Mouse (Mus musculus): ENCODE results near the gene Kcnj8. TPM values are rescaled to one million over a fixed set of nuclear protein-coding genes. Genes with fewer than 3 reads are reported as not detected.
A peak's percentile ranks its signal among the peaks of the same experiment; 100 is the strongest.

Gene Kcnj8
- 51.8 and 57.9 TPM in 2 replicates for polyA plus RNA-seq (2015; fragmentation: Nextera tagmentation; extraction: Ambion mirVana)

DNA sequence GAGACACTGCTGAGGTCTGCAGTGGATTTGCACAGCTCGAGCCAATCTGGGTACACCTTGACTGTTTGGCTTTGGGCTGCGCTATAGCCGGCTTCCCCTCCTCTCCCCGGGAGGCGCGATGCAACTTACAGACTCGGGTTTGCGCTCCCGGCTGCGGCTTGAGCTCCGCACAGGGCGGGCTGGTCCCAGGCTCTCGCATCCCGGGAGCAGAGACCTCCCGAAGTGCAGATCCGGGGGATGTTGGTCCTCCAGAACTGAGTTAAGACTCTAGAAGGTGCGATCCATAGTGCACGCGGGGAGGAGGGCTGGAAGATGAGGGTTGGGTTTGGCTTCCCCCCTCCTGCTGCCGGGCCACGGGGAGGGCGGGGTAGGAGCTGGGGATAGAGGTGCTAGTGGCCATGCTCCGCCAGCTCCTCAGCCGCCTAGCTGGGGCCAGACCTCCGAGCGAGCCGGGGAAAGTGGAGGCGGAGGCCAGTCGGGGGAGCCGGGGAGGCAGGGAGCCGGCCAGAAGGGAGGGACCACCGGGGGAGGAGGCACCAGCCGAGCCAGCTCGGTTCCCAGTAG is at the start of gene Kcnj8:
TSS of gene Kcnj8 (minus strand) at position 560 of the 564 bp plus-strand sequence.
- WGBS, result under 1% methylated on average over 34 of the region's 34 CpGs
- H3K9me3 ChIP-seq (replicated peaks; ENCODE audit: control insufficient read depth, low read length), result no peaks in the 10 kb centered on the region

GRCm38 (mm10) chr6:142616659-142617058 is 45.2 kb upstream of the Kcnj8 start:
- ATAC-seq (ENCODE audit: insufficient read depth, low FRiP score), result peak; percentile 78; the same call in 1 of the 2 replicates
- Histone ChIP-seq H3K4me3 (replicated peaks; ENCODE audit: low read length) (no peak overlapping the region), H3K9ac (ENCODE audit: low read length) (no peak overlapping the region), H3K27ac (ENCODE audit: low read length) (no peak overlapping the region), H3K27me3 (ENCODE audit: control insufficient read depth, insufficient read depth, low read length) (no peaks in the 10 kb centered on the region), H3K36me3 (ENCODE audit: control insufficient read depth, insufficient read depth, low read length) (no peaks in the 10 kb centered on the region), H3K9me3 (replicated peaks; ENCODE audit: control insufficient read depth, low read length) (no peaks in the 10 kb centered on the region), H3K4me2 (ENCODE audit: low read depth, low read length) (no peak overlapping the region), H3K4me1 (ENCODE audit: control insufficient read depth, insufficient read depth, low read length) (no peaks in the 10 kb centered on the region)
- WGBS, result 37% methylated on average over 3 of the region's 3 CpGs

More for the DNA sequence above, at the start of gene Kcnj8:
- H3K27ac ChIP-seq (ENCODE audit: low read length), result peak within 1 kb of the TSS; percentile 90
- peaks cover 2% of the 10 kb centered on the region for H3K36me3 ChIP-seq (ENCODE audit: control insufficient read depth, insufficient read depth, low read length)
- H3K4me3 ChIP-seq (replicated peaks; ENCODE audit: low read length), result peak within 1 kb of the TSS; percentile 58
- H3K4me1 ChIP-seq (ENCODE audit: control insufficient read depth, insufficient read depth, low read length), result 0 out of 2 replicates have a peak, but pooled peaks cover 6% of the 10 kb centered on the region
- peak within 1 kb of the TSS; percentile 75 for H3K9ac ChIP-seq (ENCODE audit: low read length)
- ATAC-seq (ENCODE audit: insufficient read depth, low FRiP score), result peak; percentile 93
- H3K27me3 ChIP-seq (ENCODE audit: control insufficient read depth, insufficient read depth, low read length), result 0 out of 2 replicates have a peak, but pooled peaks cover 6% of the 10 kb centered on the region
- peak within 1 kb of the TSS; percentile 78 for H3K4me2 ChIP-seq (ENCODE audit: low read depth, low read length)

DNA sequence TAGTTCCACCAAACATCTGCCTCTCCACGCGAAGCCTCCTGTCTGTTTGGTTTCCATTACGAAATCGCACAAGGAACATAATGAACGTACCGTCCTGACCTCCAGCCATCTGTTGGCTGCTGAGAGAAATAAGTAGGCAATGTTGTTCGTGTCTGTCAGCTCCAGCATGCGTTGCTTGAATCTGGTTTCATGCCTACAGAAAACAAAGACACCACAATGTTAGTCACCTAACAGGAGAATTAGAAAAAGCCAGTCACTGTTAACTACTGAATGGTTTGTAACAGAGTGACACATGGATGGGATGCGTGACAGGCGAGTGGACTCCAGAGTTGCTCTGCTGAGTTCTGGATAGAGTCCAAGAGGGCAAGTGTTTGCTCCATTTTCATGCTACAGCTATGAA is 42.9 kb upstream of the Kcnj8 start:
- H3K9me3 ChIP-seq (replicated peaks; ENCODE audit: control insufficient read depth, low read length), result no peaks in the 10 kb centered on the region
- H3K4me3 ChIP-seq (replicated peaks; ENCODE audit: low read length), result no peak overlapping the region
- H3K36me3 ChIP-seq (ENCODE audit: control insufficient read depth, insufficient read depth, low read length), result no peaks in the 10 kb centered on the region
- WGBS, result 52% methylated on average over 10 of the region's 10 CpGs
- no peak overlapping the region for H3K4me2 ChIP-seq (ENCODE audit: low read depth, low read length)
- ATAC-seq (ENCODE audit: insufficient read depth, low FRiP score), result no peak
- H3K27me3 ChIP-seq (ENCODE audit: control insufficient read depth, insufficient read depth, low read length), result no peaks in the 10 kb centered on the region
- H3K27ac ChIP-seq (ENCODE audit: low read length), result no peak overlapping the region
- H3K4me1 ChIP-seq (ENCODE audit: control insufficient read depth, insufficient read depth, low read length), result no peaks in the 10 kb centered on the region
- no peak overlapping the region for H3K9ac ChIP-seq (ENCODE audit: low read length)

- Histone ChIP-seq H3K4me2 (ENCODE audit: low read depth, low read length) (no peak overlapping the region), H3K4me1 (ENCODE audit: control insufficient read depth, insufficient read depth, low read length) (no peaks in the 10 kb centered on the region), H3K9me3 (replicated peaks; ENCODE audit: control insufficient read depth, low read length) (no peaks in the 10 kb centered on the region), H3K9ac (ENCODE audit: low read length) (no peak overlapping the region), H3K27ac (ENCODE audit: low read length) (no peak overlapping the region), H3K36me3 (ENCODE audit: control insufficient read depth, insufficient read depth, low read length) (no peaks in the 10 kb centered on the region), H3K4me3 (replicated peaks; ENCODE audit: low read length) (no peak overlapping the region), H3K27me3 (ENCODE audit: control insufficient read depth, insufficient read depth, low read length) (no peaks in the 10 kb centered on the region)
- no peak for ATAC-seq (ENCODE audit: insufficient read depth, low FRiP score)
- 79% methylated on average over 8 of the region's 8 CpGs for WGBS
Measured at GRCm38 (mm10) chr6:142612366-142612765, 41.0 kb upstream of the Kcnj8 start.

- Histone ChIP-seq H3K9me3 (replicated peaks; ENCODE audit: control insufficient read depth, low read length) (no peaks in the 10 kb centered on the region), H3K4me3 (replicated peaks; ENCODE audit: low read length) (no peak overlapping the region), H3K4me1 (ENCODE audit: control insufficient read depth, insufficient read depth, low read length) (no peaks in the 10 kb centered on the region), H3K4me2 (ENCODE audit: low read depth, low read length) (no peak overlapping the region), H3K36me3 (ENCODE audit: control insufficient read depth, insufficient read depth, low read length) (no peaks in the 10 kb centered on the region), H3K27ac (ENCODE audit: low read length) (peak overlapping the region; percentile 1; the same call in 1 of the 2 replicates), H3K9ac (ENCODE audit: low read length) (no peak overlapping the region), H3K27me3 (ENCODE audit: control insufficient read depth, insufficient read depth, low read length) (no peaks in the 10 kb centered on the region)
- ATAC-seq (ENCODE audit: insufficient read depth, low FRiP score), result 0 out of 2 replicates have a peak, but pooled peaks have one; percentile 13
- WGBS, result 58% methylated on average over 9 of the region's 9 CpGs
Measured at GRCm38 (mm10) chr6:142609401-142610373, 38.3 kb upstream of the Kcnj8 start.

- Histone ChIP-seq H3K36me3 (ENCODE audit: control insufficient read depth, insufficient read depth, low read length) (no peaks in the 10 kb centered on the region), H3K27ac (ENCODE audit: low read length) (no peak overlapping the region), H3K9me3 (replicated peaks; ENCODE audit: control insufficient read depth, low read length) (no peaks in the 10 kb centered on the region), H3K4me1 (ENCODE audit: control insufficient read depth, insufficient read depth, low read length) (no peaks in the 10 kb centered on the region), H3K4me3 (replicated peaks; ENCODE audit: low read length) (no peak overlapping the region), H3K9ac (ENCODE audit: low read length) (no peak overlapping the region), H3K27me3 (ENCODE audit: control insufficient read depth, insufficient read depth, low read length) (no peaks in the 10 kb centered on the region), H3K4me2 (ENCODE audit: low read depth, low read length) (no peak overlapping the region)
- WGBS, result 67% methylated on average over 7 of the region's 7 CpGs
- no peak for ATAC-seq (ENCODE audit: insufficient read depth, low FRiP score)
Measured at GRCm38 (mm10) chr6:142607080-142607479, 35.7 kb upstream of the Kcnj8 start.

DNA sequence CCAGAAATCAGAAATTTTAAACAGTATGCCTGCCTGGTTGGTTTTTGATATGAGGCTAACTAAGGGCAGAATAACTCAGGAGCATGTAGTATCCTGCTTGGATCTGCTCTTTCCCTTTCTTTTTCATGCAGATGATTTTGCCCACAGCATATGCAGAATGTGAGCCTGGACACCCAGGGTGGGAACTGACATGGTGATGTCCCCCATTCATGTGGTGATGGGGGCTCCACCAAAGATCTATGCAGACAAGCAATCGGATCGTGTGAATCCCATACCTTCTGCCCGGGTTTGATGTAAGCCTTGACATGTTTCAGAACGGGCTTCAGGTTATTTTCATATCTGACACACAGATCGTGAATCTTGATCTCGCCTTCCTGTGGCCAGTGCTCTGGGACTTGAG is 31.4 kb upstream of the Kcnj8 start:
- no peaks in the 10 kb centered on the region for H3K27me3 ChIP-seq (ENCODE audit: control insufficient read depth, insufficient read depth, low read length)
- H3K9me3 ChIP-seq (replicated peaks; ENCODE audit: control insufficient read depth, low read length), result no peaks in the 10 kb centered on the region
- H3K4me1 ChIP-seq (ENCODE audit: control insufficient read depth, insufficient read depth, low read length), result no peaks in the 10 kb centered on the region
- no peak overlapping the region for H3K4me2 ChIP-seq (ENCODE audit: low read depth, low read length)
- no peak overlapping the region for H3K4me3 ChIP-seq (replicated peaks; ENCODE audit: low read length)
- H3K27ac ChIP-seq (ENCODE audit: low read length), result no peak overlapping the region
- H3K36me3 ChIP-seq (ENCODE audit: control insufficient read depth, insufficient read depth, low read length), result no peaks in the 10 kb centered on the region
- no peak for ATAC-seq (ENCODE audit: insufficient read depth, low FRiP score)
- WGBS, result 75% methylated on average over 6 of the region's 6 CpGs
- H3K9ac ChIP-seq (ENCODE audit: low read length), result no peak overlapping the region

GRCm38 (mm10) chr6:142578831-142579230 is 7.4 kb upstream of the Kcnj8 start:
- H3K36me3 ChIP-seq (ENCODE audit: control insufficient read depth, insufficient read depth, low read length), result no peaks in the 10 kb centered on the region

DNA sequence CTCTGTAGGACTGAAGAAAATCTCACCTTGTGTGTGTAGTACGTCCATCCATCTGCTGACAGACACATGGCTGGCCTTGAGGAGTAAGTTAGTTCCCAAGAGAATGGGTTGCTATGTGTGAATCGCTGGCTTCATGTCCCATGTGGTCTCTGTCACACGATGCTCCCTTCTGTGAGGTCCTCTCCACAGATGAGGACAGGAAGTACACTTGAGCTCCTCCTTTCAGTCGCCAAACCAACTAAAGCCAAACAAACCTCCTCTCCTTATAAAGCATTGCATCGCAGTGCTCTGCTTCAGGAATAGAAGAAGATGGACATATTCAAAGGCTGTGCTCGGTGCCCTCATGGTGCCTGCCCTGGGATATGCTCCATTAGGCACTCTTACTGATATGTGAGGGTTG is 6.4 kb upstream of the Kcnj8 start:
- H3K4me3 ChIP-seq (replicated peaks; ENCODE audit: low read length), result no peak overlapping the region
- no peak for ATAC-seq (ENCODE audit: insufficient read depth, low FRiP score)
- no peak overlapping the region for H3K27ac ChIP-seq (ENCODE audit: low read length)
- H3K4me1 ChIP-seq (ENCODE audit: control insufficient read depth, insufficient read depth, low read length), result no peaks in the 10 kb centered on the region
- H3K36me3 ChIP-seq (ENCODE audit: control insufficient read depth, insufficient read depth, low read length), result no peaks in the 10 kb centered on the region
- no peak overlapping the region for H3K9ac ChIP-seq (ENCODE audit: low read length)
- H3K9me3 ChIP-seq (replicated peaks; ENCODE audit: control insufficient read depth, low read length), result no peaks in the 10 kb centered on the region
- H3K4me2 ChIP-seq (ENCODE audit: low read depth, low read length), result no peak overlapping the region
- no peaks in the 10 kb centered on the region for H3K27me3 ChIP-seq (ENCODE audit: control insufficient read depth, insufficient read depth, low read length)
- WGBS, result 70% methylated on average over 6 of the region's 6 CpGs

More at GRCm38 (mm10) chr6:142578831-142579230, 7.4 kb upstream of the Kcnj8 start:
- Histone ChIP-seq H3K4me3 (replicated peaks; ENCODE audit: low read length) (no peak overlapping the region), H3K4me2 (ENCODE audit: low read depth, low read length) (no peak overlapping the region), H3K4me1 (ENCODE audit: control insufficient read depth, insufficient read depth, low read length) (no peaks in the 10 kb centered on the region), H3K9ac (ENCODE audit: low read length) (no peak overlapping the region), H3K9me3 (replicated peaks; ENCODE audit: control insufficient read depth, low read length) (no peaks in the 10 kb centered on the region), H3K27ac (ENCODE audit: low read length) (no peak overlapping the region), H3K27me3 (ENCODE audit: control insufficient read depth, insufficient read depth, low read length) (no peaks in the 10 kb centered on the region)
- WGBS, result 69% methylated on average over 4 of the region's 4 CpGs
- ATAC-seq (ENCODE audit: insufficient read depth, low FRiP score), result no peak

All from stomach, embryonic 16.5 days (tissue).